Mouse (Mus musculus) liver, embryonic 15.5 days (tissue): Measurements from ENCODE around the gene Adamtsl2. TPM values are rescaled to one million over a fixed set of nuclear protein-coding genes. Genes with fewer than 3 reads are reported as not detected.
A peak's percentile ranks its signal among the peaks of the same experiment; 100 is the strongest.

Experiments used
- ATAC-seq: fragments of 200-750 bp; cut with Nextera tagmentation; 2 replicates; pipeline ENCODE4 v1.8.0; 2017; ENCODE audit warnings: moderate number of reproducible peaks, mild to moderate bottlenecking, moderate library complexity; ENCODE audit not compliant: insufficient read depth
- H3K27ac ChIP-seq: fragments of 300-500 bp; sonication (generic); replicated peaks from 2 replicates; pipeline ENCODE4 v1.5.1; 2015; ENCODE audit warnings: mild to moderate bottlenecking, inconsistent platforms
- H3K27me3 ChIP-seq: fragments of 300-500 bp; sonication (generic); 2 replicates; pipeline ENCODE4 v1.6.1; 2015; ENCODE audit warnings: mild to moderate bottlenecking, inconsistent platforms
- H3K36me3 ChIP-seq: fragments of 300-500 bp; sonication (generic); replicated peaks from 2 replicates; pipeline ENCODE4 v1.6.1; 2015; ENCODE audit warnings: moderate library complexity, mild to moderate bottlenecking, inconsistent platforms
- H3K4me1 ChIP-seq: fragments of 300-500 bp; sonication (generic); replicated peaks from 2 replicates; pipeline ENCODE4 v1.6.1; 2015; ENCODE audit warnings: inconsistent platforms
- H3K4me2 ChIP-seq: fragments of 300-500 bp; sonication (generic); 2 replicates; pipeline ENCODE4 v1.6.1; 2015; ENCODE audit warnings: moderate library complexity, mild to moderate bottlenecking, inconsistent platforms
- H3K4me3 ChIP-seq: fragments of 300-500 bp; sonication (generic); replicated peaks from 2 replicates; pipeline ENCODE4 v1.5.1; 2015; ENCODE audit warnings: mild to moderate bottlenecking, inconsistent platforms
- H3K9ac ChIP-seq: fragments of 300-500 bp; sonication (generic); 2 replicates; pipeline ENCODE4 v1.6.1; 2015; ENCODE audit warnings: moderate library complexity, mild to moderate bottlenecking, inconsistent platforms
- H3K9me3 ChIP-seq: fragments of 300-500 bp; sonication (generic); replicated peaks from 2 replicates; pipeline ENCODE4 v1.6.1; 2016; ENCODE audit warnings: inconsistent platforms
- WGBS: fragments of 180-500 bp; shearing (Covaris S2); methylation state at CpG from one replicate; pipeline ENCODE4 v1.1.7; 2015; ENCODE audit warnings: mixed read lengths; ENCODE audit not compliant: insufficient replicate concordance; 5-methylcytosine and 5-hydroxymethylcytosine counted together
- polyA plus RNA-seq: library from polyadenylated mRNA; unstranded; fragments of >200 nt; fragmentation: Nextera tagmentation; extraction: Ambion mirVana; gene quantifications from 2 replicates; pipeline ENCODE4 v1.2.1, GENCODE M21; 2015

Gene Adamtsl2
- polyA plus RNA-seq, 1 experiment from 2014 or later = 0.32 TPM

- Histone ChIP-seq H3K27me3 (peaks cover 17% of the 10 kb centered on the region), H3K27ac (no peak overlapping the region), H3K9ac (no peak overlapping the region), H3K4me3 (no peak overlapping the region), H3K36me3 (no peaks in the 10 kb centered on the region), H3K4me1 (peaks cover 5% of the 10 kb centered on the region; the same call in 1 of the 2 replicates), H3K9me3 (no peaks in the 10 kb centered on the region), H3K4me2 (no peak overlapping the region)
- ATAC-seq = no peak
- 61% methylated on average over 3 of the region's 3 CpGs for WGBS
Observed at GRCm38 (mm10) chr2:27075485-27075884, 3.7 kb upstream of the Adamtsl2 start.

DNA sequence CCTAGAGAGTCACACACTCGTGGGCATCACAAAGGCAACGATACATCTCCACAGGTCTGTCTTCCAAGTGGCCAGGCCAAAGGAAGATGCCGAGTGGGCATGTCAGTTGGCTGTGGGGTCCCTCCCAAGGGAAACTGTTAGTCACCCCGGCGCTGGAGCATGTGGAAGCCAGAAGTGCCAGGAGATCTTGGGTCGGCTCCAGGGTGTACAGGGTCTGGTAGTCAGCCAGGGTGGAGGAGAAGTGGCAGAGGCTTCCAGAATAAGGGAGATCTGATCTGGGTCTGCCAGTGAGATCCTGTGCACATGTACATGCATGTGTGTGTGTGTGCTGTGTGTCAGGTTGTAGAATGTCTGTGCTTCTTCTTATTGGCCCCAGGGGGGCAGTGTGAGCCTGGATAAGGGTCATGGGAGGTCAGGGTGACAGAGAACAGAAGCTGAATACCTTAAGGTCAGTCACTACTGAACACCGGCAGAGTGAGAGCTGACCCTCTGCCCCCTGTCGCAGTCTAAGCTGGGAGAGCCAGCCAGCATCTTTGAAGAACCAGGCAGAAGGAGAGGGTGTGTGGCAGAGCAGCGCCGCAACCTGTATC, 1.4 kb upstream of the Adamtsl2 start:
- 53% methylated on average over 10 of the region's 10 CpGs for WGBS
- Histone ChIP-seq H3K4me3 (no peak overlapping the region), H3K27me3 (peaks cover 17% of the 10 kb centered on the region), H3K9ac (no peak overlapping the region), H3K36me3 (no peaks in the 10 kb centered on the region), H3K4me1 (peaks cover 5% of the 10 kb centered on the region; the same call in 1 of the 2 replicates), H3K9me3 (no peaks in the 10 kb centered on the region), H3K4me2 (no peak overlapping the region), H3K27ac (no peak overlapping the region)
- no peak for ATAC-seq

DNA sequence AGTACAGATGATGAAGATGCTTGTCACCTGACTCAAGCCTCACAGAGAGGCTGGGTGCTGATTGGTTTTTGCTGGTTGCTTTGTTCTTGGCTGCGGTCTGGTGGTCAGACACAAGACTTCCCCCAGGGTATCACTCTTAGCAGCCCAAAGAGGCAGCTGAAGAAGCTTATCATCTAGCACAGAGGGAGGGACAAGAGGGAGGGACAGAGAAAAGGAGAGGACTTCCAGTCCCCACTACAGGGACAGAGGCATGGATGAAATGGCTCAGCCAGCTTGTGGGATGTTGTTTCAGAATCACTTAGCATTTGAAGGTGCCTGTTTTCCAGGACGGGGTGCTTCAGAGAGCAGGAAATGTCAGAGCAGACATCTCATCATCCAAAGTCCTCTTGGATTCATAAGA, 867 bp upstream of the Adamtsl2 start:
- H3K9me3 ChIP-seq = no peaks in the 10 kb centered on the region
- WGBS = 16% methylated on average over 2 of the region's 2 CpGs

DNA sequence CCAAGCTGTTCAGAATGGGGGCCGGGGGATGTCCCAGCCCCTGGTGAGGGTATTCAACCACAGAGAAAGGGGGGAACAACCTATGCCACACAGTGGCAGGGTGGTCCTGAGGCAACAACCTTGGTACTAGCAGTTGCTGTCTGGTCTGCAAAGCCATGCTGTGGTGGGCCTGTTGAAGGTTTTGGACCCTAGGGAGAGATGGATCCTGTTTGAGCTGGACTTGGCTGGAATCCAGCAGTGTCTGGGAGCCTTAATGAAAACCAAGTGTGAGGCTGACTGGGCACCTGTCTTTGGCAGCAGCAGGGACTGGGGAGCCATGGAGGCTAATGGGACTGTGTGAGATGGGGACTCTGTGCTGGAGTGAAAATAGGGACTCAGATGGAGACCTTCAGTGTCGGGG, 470 bp downstream of the Adamtsl2 start:
- Histone ChIP-seq H3K27ac (no peak overlapping the region), H3K4me3 (no peak overlapping the region), H3K27me3 (peaks cover 17% of the 10 kb centered on the region), H3K4me1 (peaks cover 5% of the 10 kb centered on the region; the same call in 1 of the 2 replicates), H3K36me3 (no peaks in the 10 kb centered on the region), H3K4me2 (no peak overlapping the region), H3K9me3 (no peaks in the 10 kb centered on the region), H3K9ac (no peak overlapping the region)
- ATAC-seq = no peak
- WGBS = 42% methylated on average over 2 of the region's 2 CpGs

More for the DNA sequence above, 867 bp upstream of the Adamtsl2 start:
- no peaks in the 10 kb centered on the region for H3K36me3 ChIP-seq
- peaks cover 17% of the 10 kb centered on the region for H3K27me3 ChIP-seq
- no peak overlapping the region for H3K9ac ChIP-seq
- no peak for ATAC-seq
- no peak overlapping the region for H3K4me2 ChIP-seq
- no peak overlapping the region for H3K4me3 ChIP-seq
- H3K27ac ChIP-seq = no peak overlapping the region
- peaks cover 5% of the 10 kb centered on the region; the same call in 1 of the 2 replicates for H3K4me1 ChIP-seq

GRCm38 (mm10) chr2:27083761-27084475, 4.7 kb downstream of the Adamtsl2 start:
- Histone ChIP-seq H3K4me3 (no peak overlapping the region), H3K4me2 (no peak overlapping the region), H3K4me1 (peaks cover 5% of the 10 kb centered on the region; the same call in 1 of the 2 replicates), H3K36me3 (no peaks in the 10 kb centered on the region), H3K9ac (no peak overlapping the region), H3K9me3 (no peaks in the 10 kb centered on the region), H3K27me3 (peaks cover 8% of the 10 kb centered on the region), H3K27ac (no peak overlapping the region)
- WGBS = 43% methylated on average over 12 of the region's 12 CpGs
- ATAC-seq = no peak

DNA sequence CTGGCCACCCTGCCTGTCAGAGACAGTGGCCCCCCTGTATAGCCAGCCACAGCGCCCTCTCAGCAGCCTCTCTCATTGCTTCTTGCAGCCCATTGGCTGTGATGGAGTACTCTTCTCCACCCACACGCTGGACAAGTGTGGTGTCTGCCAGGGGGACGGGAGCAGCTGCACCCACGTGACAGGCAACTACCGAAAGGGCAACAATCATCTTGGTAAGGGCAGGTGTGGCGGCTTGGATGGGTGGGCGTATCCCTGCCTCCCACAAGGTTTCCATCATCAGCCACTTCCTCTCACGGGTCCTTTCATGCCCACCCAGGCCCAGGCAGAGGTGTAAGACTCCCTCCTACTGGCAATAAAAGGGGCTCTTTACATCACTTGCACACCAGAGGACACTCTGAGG, 5.8 kb downstream of the Adamtsl2 start:
- Histone ChIP-seq H3K36me3 (no peaks in the 10 kb centered on the region), H3K9ac (no peak overlapping the region), H3K4me1 (no peaks in the 10 kb centered on the region), H3K4me3 (no peak overlapping the region), H3K4me2 (no peak overlapping the region), H3K27me3 (no peaks in the 10 kb centered on the region; the same call in 1 of the 2 replicates), H3K9me3 (no peaks in the 10 kb centered on the region), H3K27ac (no peak overlapping the region)
- 37% methylated on average over 8 of the region's 8 CpGs for WGBS
- ATAC-seq = no peak

GRCm38 (mm10) chr2:27085801-27086200, 6.6 kb downstream of the Adamtsl2 start:
- Histone ChIP-seq H3K9me3 (no peaks in the 10 kb centered on the region), H3K27ac (no peak overlapping the region), H3K9ac (no peak overlapping the region), H3K27me3 (no peaks in the 10 kb centered on the region; the same call in 1 of the 2 replicates), H3K36me3 (no peaks in the 10 kb centered on the region), H3K4me1 (no peaks in the 10 kb centered on the region), H3K4me3 (no peak overlapping the region), H3K4me2 (no peak overlapping the region)
- no peak for ATAC-seq
- WGBS = 30% methylated on average over 2 of the region's 2 CpGs

DNA sequence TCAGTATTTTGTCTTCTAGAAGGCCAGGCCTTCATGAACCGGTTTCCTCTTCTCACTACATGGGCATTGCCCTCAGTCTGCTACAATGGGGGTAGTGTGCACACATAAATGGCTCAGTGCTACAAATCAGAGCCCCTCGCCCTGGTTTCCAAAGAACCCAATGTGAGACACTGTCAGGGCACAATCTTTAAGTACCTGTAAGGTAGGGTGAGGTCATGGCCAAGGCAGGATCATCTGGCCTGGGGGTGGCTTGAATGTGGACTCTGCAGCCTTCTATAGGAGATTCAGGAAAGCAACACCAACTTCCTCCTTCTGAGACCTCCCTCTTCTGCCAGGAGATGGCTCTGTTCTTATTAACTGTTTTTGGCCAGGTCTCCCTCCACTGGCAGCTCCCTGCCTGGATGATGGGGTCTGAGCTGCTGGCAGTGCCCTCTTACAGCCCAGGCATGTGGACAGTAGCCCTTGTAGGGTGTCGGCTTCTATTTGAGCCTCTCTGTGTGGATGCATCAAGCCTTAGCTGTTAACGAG, 7.4 kb downstream of the Adamtsl2 start:
- Histone ChIP-seq H3K9ac (no peak overlapping the region), H3K27ac (no peak overlapping the region), H3K4me1 (no peaks in the 10 kb centered on the region), H3K36me3 (no peaks in the 10 kb centered on the region), H3K4me2 (no peak overlapping the region), H3K4me3 (no peak overlapping the region), H3K9me3 (no peaks in the 10 kb centered on the region), H3K27me3 (no peaks in the 10 kb centered on the region; the same call in 1 of the 2 replicates)
- no peak for ATAC-seq
- 47% methylated on average over 4 of the region's 4 CpGs for WGBS

GRCm38 (mm10) chr2:27087581-27087980, 8.4 kb downstream of the Adamtsl2 start:
- Histone ChIP-seq H3K4me1 (no peaks in the 10 kb centered on the region), H3K36me3 (no peaks in the 10 kb centered on the region), H3K9me3 (no peaks in the 10 kb centered on the region), H3K27ac (no peak overlapping the region), H3K9ac (no peak overlapping the region), H3K27me3 (no peaks in the 10 kb centered on the region), H3K4me2 (no peak overlapping the region), H3K4me3 (no peak overlapping the region)
- 56% methylated on average over 5 of the region's 5 CpGs for WGBS
- no peak for ATAC-seq

GRCm38 (mm10) chr2:27088071-27088644, 9.0 kb downstream of the Adamtsl2 start:
- Histone ChIP-seq H3K4me2 (no peak overlapping the region), H3K27ac (peak overlapping the region; percentile 9; the same call in 1 of the 2 replicates), H3K9ac (no peak overlapping the region), H3K27me3 (no peaks in the 10 kb centered on the region), H3K9me3 (no peaks in the 10 kb centered on the region), H3K36me3 (no peaks in the 10 kb centered on the region), H3K4me3 (no peak overlapping the region), H3K4me1 (no peaks in the 10 kb centered on the region)
- WGBS = 24% methylated on average over 18 of the region's 18 CpGs
- ATAC-seq = no peak

GRCm38 (mm10) chr2:27088700-27089099, 9.5 kb downstream of the Adamtsl2 start:
- Histone ChIP-seq H3K9me3 (no peaks in the 10 kb centered on the region), H3K27me3 (no peaks in the 10 kb centered on the region; the same call in 1 of the 2 replicates), H3K4me3 (no peak overlapping the region), H3K9ac (no peak overlapping the region), H3K36me3 (no peaks in the 10 kb centered on the region), H3K27ac (no peak overlapping the region), H3K4me1 (no peaks in the 10 kb centered on the region), H3K4me2 (no peak overlapping the region)
- 46% methylated on average over 5 of the region's 5 CpGs for WGBS
- ATAC-seq = no peak
